Mouse (Mus musculus) adipocyte (in vitro differentiated cells): ENCODE results near the gene Gapdhs.
"Not testable (repeated sequence)": the region's sequence is repeated elsewhere in the genome, so short reads cannot be mapped to it uniquely, and the experiment has no call there.

Source experiments
- DNase-seq: peaks from one replicate; pipeline ENCODE4 v3.0.0-alpha.2; 2016; ENCODE audit warnings: low spot score

The Gapdhs gene

GRCm38 (mm10) chr7:30744022-30744598, 629 bp upstream of the Gapdhs start:
- DNase-seq = peak; percentile 71

- not testable (repeated sequence) for DNase-seq
Measured at GRCm38 (mm10) chr7:30742570-30742969, 911 bp downstream of the Gapdhs start.

GRCm38 (mm10) chr7:30736211-30736610, 7.3 kb downstream of the Gapdhs start:
- no peak for DNase-seq

- DNase-seq = not testable (repeated sequence)
Measured at GRCm38 (mm10) chr7:30730064-30730722, 13.3 kb downstream of the Gapdhs start.

GRCm38 (mm10) chr7:30729396-30730063, 14.0 kb downstream of the Gapdhs start, which contains the start of gene Tmem147:
TSS of gene Tmem147 (minus strand) at chr7:30729540.
- DNase-seq = peak; percentile 91

- DNase-seq = peak; percentile 5
Measured at GRCm38 (mm10) chr7:30728739-30729395, 14.6 kb downstream of the Gapdhs start.

- no peak for DNase-seq
Measured at GRCm38 (mm10) chr7:30728214-30728613, 15.3 kb downstream of the Gapdhs start.

- no peak for DNase-seq
Measured at GRCm38 (mm10) chr7:30723274-30723953, 20.1 kb downstream of the Gapdhs start.

- DNase-seq = no peak
Measured at GRCm38 (mm10) chr7:30721286-30721685, 22.2 kb downstream of the Gapdhs start.

GRCm38 (mm10) chr7:30719669-30720068, 23.8 kb downstream of the Gapdhs start:
- no peak for DNase-seq

- no peak for DNase-seq
Measured at GRCm38 (mm10) chr7:30717716-30718046, 25.8 kb downstream of the Gapdhs start.

GRCm38 (mm10) chr7:30717006-30717715, 26.3 kb downstream of the Gapdhs start:
- no peak for DNase-seq

- no peak for DNase-seq
Measured at GRCm38 (mm10) chr7:30711942-30712341, 31.5 kb downstream of the Gapdhs start, which contains the start of gene Atp4a. TSS of gene Atp4a (plus strand) at chr7:30712209.

GRCm38 (mm10) chr7:30707441-30707840, 36.0 kb downstream of the Gapdhs start:
- DNase-seq = no peak

- no peak for DNase-seq
Measured at GRCm38 (mm10) chr7:30706214-30706882, 37.1 kb downstream of the Gapdhs start.

- DNase-seq = no peak
Measured at GRCm38 (mm10) chr7:30698589-30698988, 44.9 kb downstream of the Gapdhs start, which contains the start of gene 2200002J24Rik. TSS of gene 2200002J24Rik (plus strand) at chr7:30698926.

- DNase-seq = no peak
Measured at GRCm38 (mm10) chr7:30698101-30698500, 45.4 kb downstream of the Gapdhs start.

GRCm38 (mm10) chr7:30688325-30688724, 55.2 kb downstream of the Gapdhs start:
- no peak for DNase-seq

- DNase-seq = no peak
Measured at GRCm38 (mm10) chr7:30683425-30683824, 60.1 kb downstream of the Gapdhs start.

- no peak for DNase-seq
Measured at GRCm38 (mm10) chr7:30681897-30682296, 61.6 kb downstream of the Gapdhs start.
